Mouse (Mus musculus) testis, adult 2 months (tissue): ENCODE measurements around the gene Fam227b.

ENCODE experiments used
- CTCF ChIP-seq: fragments of 200-500 bp; IDR thresholded peaks from 2 replicates; pipeline ENCODE4 v1.5.1; 2012; ENCODE audit warnings: low read depth, mild to moderate bottlenecking, inconsistent platforms, low read length, moderate library complexity; ENCODE audit not compliant: control insufficient read depth, insufficient read depth, insufficient replicate concordance
- POLR2A ChIP-seq: fragments of 200-500 bp; IDR thresholded peaks from 2 replicates; pipeline ENCODE4 v1.6.1; 2012; ENCODE audit warnings: low read depth, mild to moderate bottlenecking, inconsistent platforms, low read length, moderate library complexity; ENCODE audit not compliant: control insufficient read depth

DNA sequence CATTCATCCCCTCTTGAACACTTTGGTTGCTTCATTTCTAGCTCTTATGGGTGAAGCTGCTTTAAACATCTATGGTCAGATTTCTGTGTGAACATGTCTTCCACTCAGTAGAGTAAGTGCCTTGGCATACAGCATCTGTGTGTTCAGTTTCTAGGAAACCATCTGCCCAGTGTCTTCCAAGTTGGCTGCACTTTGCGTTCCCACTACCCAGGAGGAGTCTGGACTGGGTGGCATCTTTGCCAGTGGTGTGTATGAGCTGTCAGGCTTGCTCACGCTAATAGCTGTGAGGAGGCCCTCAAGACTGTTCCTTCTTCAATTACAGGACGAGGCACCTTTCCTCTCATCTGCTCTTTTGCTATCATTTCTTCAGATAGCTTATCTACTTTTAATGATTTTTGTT lies 67.5 kb downstream of the Fam227b start:
- TF ChIP-seq POLR2A (no peak), CTCF (no peak)
